ENCODE assay signal across 8 mouse cellular contexts in genomic region chr5:34201396-34201795, GRCm38 (mm10). TPM values are rescaled to one million over a fixed set of nuclear protein-coding genes. Genes with fewer than 3 reads are reported as not detected.
DNase-seq lines count a peak whose midpoint lies in the region; TF ChIP-seq lines count a peak whose summit lies in the region.

No protein-coding gene starts in this region.

- DNase-seq in adrenal gland, postnatal 36 days: peak; percentile 53 to 64
- DNase-seq in adrenal gland, adult 18-20 months (ENCODE audit: low spot score in 2 of 2): no peak
- no peak for DNase-seq in left cerebral cortex, adult 2 months (ENCODE audit: extremely low spot score in 1 of 2, low spot score in 2 of 2)
- DNase-seq in left cerebral cortex, adult 11 months (ENCODE audit: low spot score): no peak
- DNase-seq in kidney, adult 2 months: peak; percentile 58
- peak; percentile 37 for DNase-seq in naive thymus-derived CD4-positive, alpha-beta T cell, adult 2 months (ENCODE audit: low read depth)
- no peak for DNase-seq in cerebellum, postnatal 36 days
- DNase-seq in layer of hippocampus, postnatal 14 days (ENCODE audit: low spot score in 2 of 2): no peak

- intact Hi-C loops in left cerebral cortex, adult 2 months (cut with DNase I): no loop called here

- no peak for TF ChIP-seq POLR2A in kidney, adult 2 months (IDR thresholded peaks at IDR 0.05; ENCODE audit: low read depth, low read length)

- no peak overlapping the region for H3K27ac ChIP-seq in left cerebral cortex, adult 2 months
- no peak overlapping the region for H3K27ac ChIP-seq in kidney, adult 2 months (ENCODE audit: insufficient read depth, low read depth, low read length)

- H3K27me3 ChIP-seq in kidney, adult 2 months (replicated peaks; ENCODE audit: control insufficient read depth, insufficient read depth, low read length): no peaks in the 10 kb centered on the region

- H3K36me3 ChIP-seq in kidney, adult 2 months (ENCODE audit: control insufficient read depth, insufficient read depth, low read length): no peaks in the 10 kb centered on the region

- H3K4me1 ChIP-seq in kidney, adult 2 months (ENCODE audit: control insufficient read depth, insufficient read depth, low read length): 0 out of 2 replicates have a peak, but pooled peaks cover 4% of the 10 kb centered on the region

- TF ChIP-seq CTCF in left cerebral cortex, adult 2 months (IDR thresholded peaks at IDR 0.05): peak; percentile 24
- no peak; the same call in 1 of the 2 replicates for TF ChIP-seq CTCF in kidney, adult 2 months (conservative IDR thresholded peaks at IDR 0.05; ENCODE audit: insufficient read depth, insufficient read length, low read depth, low read length)

- H3K4me3 ChIP-seq in left cerebral cortex, adult 2 months: no peak overlapping the region
- H3K4me3 ChIP-seq in kidney, adult 2 months (ENCODE audit: insufficient read depth, low read depth, low read length): no peak overlapping the region

- 45% methylated on average over 2 of the region's 2 CpGs for WGBS in kidney, adult 2 months

RNA-seq across cellular contexts. Expression of gene Mxd4, which starts 13.9 kb away (rescaled TPM):
- total RNA-seq in adrenal gland, postnatal 36 days (2021): 100 to 1,000 TPM; 133 to 137 TPM
- total RNA-seq in adrenal gland, adult 18-20 months (2021): 100 to 1,000 TPM; 108 to 114 TPM
- total RNA-seq in left cerebral cortex, adult 2 months (2021): 10 to 100 TPM; 82.6 to 91.1 TPM
- polyA plus RNA-seq in kidney, adult 2 months (2012; rRNA removed): 143 and 164 TPM in 2 replicates
- 10 to 100 TPM; 79.2 to 89.4 TPM for total RNA-seq in layer of hippocampus, postnatal 14 days (2021)

RNA-seq across cellular contexts. Expression of gene Haus3, which starts 32.1 kb away (rescaled TPM):
- total RNA-seq in adrenal gland, postnatal 36 days (2021): 10 to 100 TPM in 1 of 2 experiments, 1 to 10 TPM in 1; 8.9 to 10.3 TPM
- total RNA-seq in adrenal gland, adult 18-20 months (2021): 1 to 10 TPM; 8.3 to 9.3 TPM
- total RNA-seq in left cerebral cortex, adult 2 months (2021): 1 to 10 TPM; 7.7 to 8.5 TPM
- polyA plus RNA-seq in kidney, adult 2 months (2012; rRNA removed): 0.34 and 0.64 TPM in 2 replicates
- total RNA-seq in layer of hippocampus, postnatal 14 days (2021): 1 to 10 TPM; 5.8 to 7.5 TPM

RNA-seq across cellular contexts. Expression of gene Poln, which starts 32.1 kb away (rescaled TPM):
- 1 to 10 TPM; 8.0 to 8.5 TPM for total RNA-seq in adrenal gland, postnatal 36 days (2021)
- 10 to 100 TPM; 15.5 to 26.2 TPM for total RNA-seq in adrenal gland, adult 18-20 months (2021)
- 1 to 10 TPM; 2.1 to 2.3 TPM for total RNA-seq in left cerebral cortex, adult 2 months (2021)
- 1.3 and 1.8 TPM in 2 replicates for polyA plus RNA-seq in kidney, adult 2 months (2012; rRNA removed)
- total RNA-seq in layer of hippocampus, postnatal 14 days (2021): under 1 TPM; 0.67 to 0.81 TPM

Comparison
In these comparisons a context has a peak if more than half of its experiments do, and no peak if none do; other contexts are left out.
1. DNase-seq: peak in adrenal gland, postnatal 36 days (2 of 2), kidney, adult 2 months (single experiment) and naive thymus-derived CD4-positive, alpha-beta T cell, adult 2 months (single experiment); none in adrenal gland, adult 18-20 months (0 of 2), left cerebral cortex, adult 2 months (0 of 2), left cerebral cortex, adult 11 months (single experiment), cerebellum, postnatal 36 days (0 of 2) and layer of hippocampus, postnatal 14 days (0 of 2).